Mouse (Mus musculus) left cerebral cortex, postnatal 25 days (tissue): ENCODE measurements around the gene Sirt3. TPM values are rescaled to one million over a fixed set of nuclear protein-coding genes. Genes with fewer than 3 reads are reported as not detected.

ENCODE experiments used
- DNase-seq, 2 experiments: peaks; one replicate each; pipeline ENCODE4 v3.0.0; 2022; ENCODE audit warnings: low spot score in 2 of 2, mixed read lengths in 1 of 2
- intact Hi-C: fragments of 180-260 bp; cut with DNase I; formaldehyde crosslinking; loops from one replicate; pipeline ENCODE4 v1.15.1; 2025
- total RNA-seq, 2 experiments: library from RNA; stranded (reverse); gene quantifications; 2 replicates each; pipeline ENCODE4 v1.2.3; 2021

Gene Sirt3
- total RNA-seq: 10 to 100 TPM; 77.1 to 78.2 TPM

GRCm38 (mm10) chr7:140881696-140882468, at the start of gene Sirt3, which contains the start of gene Psmd13:
Gene Sirt3, minus strand, starts transcription at chr7:140882309.
Gene Psmd13, plus strand, starts transcription at chr7:140881968.
- peak; percentile 97 for DNase-seq
- intact Hi-C loops: loop anchor here (1.0 kb wide), 1 partner anchor 26 kb away; the partner anchor contains the start of genes Gm45785 and Ric8a

DNA sequence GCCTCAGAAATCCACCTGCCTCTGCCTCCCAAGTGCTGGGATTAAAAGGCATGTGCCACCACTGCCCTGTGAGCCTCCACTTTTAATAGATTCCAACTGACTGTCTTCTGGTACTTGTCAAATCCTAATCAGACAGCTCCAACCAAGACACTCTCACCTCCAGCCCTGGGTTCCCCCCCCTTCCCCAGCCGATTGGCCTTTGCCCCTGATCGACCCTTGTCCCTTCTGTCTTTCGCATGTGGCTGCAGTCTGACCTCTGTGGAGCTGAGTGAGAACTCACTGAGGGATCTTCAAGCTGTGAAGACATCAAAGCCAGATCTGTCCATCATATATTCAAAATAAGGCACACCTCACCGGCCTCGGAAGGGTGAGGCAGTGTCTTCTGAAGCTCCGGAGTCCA, 45.1 kb upstream of the Sirt3 start:
- no peak for DNase-seq

GRCm38 (mm10) chr7:140923070-140923775, 41.1 kb upstream of the Sirt3 start:
- intact Hi-C loops: no loop called here
- DNase-seq: no peak

More for the DNA sequence above, 45.1 kb upstream of the Sirt3 start:
- intact Hi-C loops: no loop called here

- DNase-seq: peak in 1 of 2 experiments; percentile 44
- intact Hi-C loops: no loop called here
These were observed 40.4 kb upstream of the Sirt3 start for GRCm38 (mm10) chr7:140922398-140923069.

DNA sequence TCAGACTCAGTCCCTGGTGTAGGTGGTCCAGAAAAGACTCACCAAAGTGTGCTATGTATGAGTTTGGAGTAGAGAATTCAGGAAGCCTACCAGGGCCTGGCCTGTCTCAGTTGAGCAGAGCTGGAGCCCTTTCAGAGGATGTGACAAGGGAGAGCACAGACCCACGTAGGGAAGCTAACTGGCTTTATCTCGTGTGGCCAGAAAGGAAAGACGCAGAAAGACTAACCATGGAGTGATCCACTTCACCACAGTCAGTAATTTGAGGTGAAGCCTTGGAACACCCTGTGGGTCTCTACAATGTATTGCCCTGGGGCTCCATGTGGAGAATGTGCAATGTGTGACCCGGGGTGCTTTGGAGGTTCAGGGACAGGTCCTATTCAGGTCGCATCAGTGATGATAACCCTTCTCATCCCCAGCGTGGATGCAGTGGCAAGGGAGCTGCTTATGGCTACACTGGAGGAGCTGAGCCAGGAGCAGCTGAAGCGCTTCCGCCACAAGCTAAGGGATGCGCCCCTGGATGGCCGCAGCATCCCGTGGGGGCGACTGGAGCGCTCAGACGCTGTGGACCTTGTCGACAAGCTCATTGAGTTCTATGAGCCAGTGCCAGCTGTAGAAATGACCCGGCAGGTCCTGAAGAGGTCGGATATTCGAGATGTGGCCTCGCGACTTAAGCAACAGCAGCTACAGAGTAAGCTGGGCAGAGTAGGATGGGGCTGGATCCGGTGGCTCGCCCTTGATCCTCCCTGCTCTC, 39.3 kb upstream of the Sirt3 start:
- DNase-seq: no peak
- intact Hi-C loops: no loop called here

DNA sequence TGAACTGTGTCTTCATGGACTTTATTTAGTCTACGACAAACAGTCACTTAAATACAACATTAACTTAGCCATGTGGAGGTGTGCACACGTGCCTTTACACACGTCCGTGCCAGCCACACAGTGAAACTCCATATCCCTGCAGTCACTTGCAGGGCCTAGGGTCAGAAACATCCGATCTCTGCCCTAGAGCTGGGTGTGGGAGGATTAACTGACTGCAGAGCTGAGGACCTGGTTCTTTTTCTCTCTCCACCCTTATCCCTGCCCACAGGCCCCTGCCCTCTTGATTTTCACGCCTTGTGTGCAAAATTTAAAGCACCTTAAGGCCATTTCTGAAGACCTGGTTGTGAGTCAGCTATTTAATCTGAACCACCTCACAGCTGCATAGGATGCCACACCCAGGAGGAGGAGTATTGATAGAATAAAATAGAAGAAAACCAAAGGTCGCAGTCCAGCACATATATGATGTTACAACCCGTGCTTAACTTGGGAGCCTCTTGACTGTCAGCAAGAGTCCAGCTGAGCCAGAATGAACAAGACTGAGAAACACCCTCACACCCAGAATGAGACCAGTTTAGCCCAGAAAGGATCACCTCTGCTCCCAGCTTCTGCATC, 38.4 kb upstream of the Sirt3 start, which contains the start of gene Nlrp6:
Gene Nlrp6, plus strand, starts transcription at position 485 of the 612 bp plus-strand sequence.
- intact Hi-C loops: no loop called here
- no peak for DNase-seq

GRCm38 (mm10) chr7:140919911-140920310, 37.8 kb upstream of the Sirt3 start:
- intact Hi-C loops: loop anchor here (5.0 kb wide), 1 partner anchor 87 kb away; no protein-coding TSS in a partner anchor
- no peak for DNase-seq

- intact Hi-C loops: no loop called here
- no peak for DNase-seq
These were observed 32.1 kb upstream of the Sirt3 start for GRCm38 (mm10) chr7:140914031-140914690.

- intact Hi-C loops: no loop called here
- DNase-seq: no peak
These were observed 30.9 kb upstream of the Sirt3 start for GRCm38 (mm10) chr7:140912846-140913482.

GRCm38 (mm10) chr7:140912293-140912692, 30.2 kb upstream of the Sirt3 start:
- intact Hi-C loops: no loop called here
- peak in 1 of 2 experiments; percentile 73 for DNase-seq

DNA sequence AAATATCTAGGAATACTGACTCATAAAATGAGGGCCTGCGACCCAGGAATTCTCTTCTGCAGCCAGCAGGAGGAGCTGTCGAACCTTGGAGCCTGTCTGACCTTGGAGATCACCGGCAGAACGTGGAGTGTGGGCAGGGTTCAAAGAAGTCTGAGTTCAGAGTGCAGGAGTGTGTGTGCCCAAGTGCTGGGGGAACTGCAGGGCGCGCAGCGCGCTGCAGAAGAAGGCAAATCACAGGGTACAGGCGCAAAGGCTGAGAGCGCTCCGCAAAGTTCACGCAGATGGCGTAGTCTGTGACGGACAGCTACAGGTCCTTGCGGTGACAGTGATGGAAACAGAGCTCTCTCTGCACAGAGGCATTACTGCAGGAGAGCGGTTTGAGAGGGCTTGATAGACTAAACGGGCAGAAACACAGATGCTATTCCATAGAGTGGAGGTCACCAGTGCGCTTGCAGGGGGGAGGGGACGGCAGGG, 26.6 kb upstream of the Sirt3 start:
- DNase-seq: peak; percentile 62 to 64
- intact Hi-C loops: loop anchor here (1.0 kb wide), 1 partner anchor 140 kb away; no protein-coding TSS in a partner anchor

GRCm38 (mm10) chr7:140908181-140908580, 26.1 kb upstream of the Sirt3 start:
- intact Hi-C loops: loop anchor here (1.0 kb wide), 1 partner anchor 140 kb away; no protein-coding TSS in a partner anchor
- no peak for DNase-seq

GRCm38 (mm10) chr7:140907697-140908096, 25.6 kb upstream of the Sirt3 start:
- no peak for DNase-seq
- intact Hi-C loops: loop anchor here (1.0 kb wide), 1 partner anchor 141 kb away; no protein-coding TSS in a partner anchor

DNA sequence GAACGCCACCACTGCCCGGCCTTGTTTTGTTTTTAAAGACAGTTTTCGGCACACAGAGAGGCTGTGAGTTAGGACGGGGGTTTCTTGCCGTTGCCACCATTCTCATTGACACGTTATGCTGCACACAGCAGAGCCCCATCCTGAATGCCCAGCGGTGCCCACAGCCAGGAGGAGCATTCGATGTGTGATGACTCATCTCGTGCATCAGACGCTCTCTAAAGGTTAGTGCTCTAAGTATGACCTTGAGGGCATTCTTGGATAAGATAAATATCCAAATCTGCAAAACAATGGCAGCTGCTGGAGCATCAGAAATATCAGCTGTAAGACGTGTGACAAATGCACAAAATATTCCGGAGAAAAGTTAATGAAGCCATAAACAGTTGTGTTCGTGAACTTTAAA, 25.0 kb upstream of the Sirt3 start:
- DNase-seq: no peak
- intact Hi-C loops: no loop called here

GRCm38 (mm10) chr7:140905642-140906081, 23.6 kb upstream of the Sirt3 start:
- DNase-seq: no peak
- intact Hi-C loops: no loop called here

DNA sequence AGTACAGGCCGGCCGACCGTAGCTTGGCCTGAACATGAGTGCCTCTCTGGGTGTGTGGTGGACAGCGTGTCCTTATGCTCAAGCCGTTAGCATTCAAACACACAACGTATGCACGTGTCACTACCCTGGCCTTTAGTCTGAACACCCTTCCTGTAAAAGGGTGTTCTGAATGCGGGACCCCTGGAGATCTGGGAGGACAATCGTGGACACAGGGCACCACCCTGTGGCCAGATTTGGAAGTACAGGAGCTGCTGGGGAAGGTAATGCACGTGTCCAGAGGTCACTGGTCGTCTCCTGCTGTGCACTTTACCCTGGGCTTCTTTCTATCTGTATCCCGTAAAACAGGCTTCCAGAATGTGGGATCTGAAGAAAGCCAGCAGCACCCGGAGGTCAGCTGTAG, 21.1 kb upstream of the Sirt3 start:
- intact Hi-C loops: loop anchor here (1.0 to 2.0 kb wide), 2 partner anchors 59 to 274 kb away; no protein-coding TSS in a partner anchor
- peak; percentile 60 to 71 for DNase-seq
